Mouse (Mus musculus) spleen, postnatal 0 days (tissue): ENCODE data around the gene Vmn2r50. TPM values are rescaled to one million over a fixed set of nuclear protein-coding genes. Genes with fewer than 3 reads are reported as not detected.

Experiments
- polyA plus RNA-seq: library from polyadenylated mRNA; unstranded; fragments of >200 nt; fragmentation: Nextera tagmentation; extraction: Ambion mirVana; gene quantifications from 2 replicates; pipeline ENCODE4 v1.2.1, GENCODE M21; 2015

Vmn2r50 gene
- not detected in 2 replicates for polyA plus RNA-seq

GRCm38 (mm10) chr7:10053196-10053595 is at the start of gene Vmn2r50:
Vmn2r50 (minus strand) TSS chr7:10053296.

GRCm38 (mm10) chr7:9992157-9992556 is 60.9 kb downstream of the Vmn2r50 start, which contains the start of gene Vmn2r49:
Vmn2r49 (minus strand) TSS chr7:9992257.

Other genes with a start within 250 kb of the Vmn2r50 start
- gene Vmn2r47, start 212.0 kb downstream of the Vmn2r50 start, polyA plus RNA-seq: not detected in 2 replicates
- gene Vmn2r48, start 99.7 kb downstream of the Vmn2r50 start, polyA plus RNA-seq: not detected in 2 replicates
- gene Vmn2r49, start 61.0 kb downstream of the Vmn2r50 start, polyA plus RNA-seq: not detected in 2 replicates
- not detected in 2 replicates for gene Vmn2r51, start 52.4 kb upstream of the Vmn2r50 start, polyA plus RNA-seq
- gene Vmn2r52, start 123.3 kb upstream of the Vmn2r50 start, polyA plus RNA-seq: not detected in 2 replicates
- not detected in 2 replicates for gene Vmn1r66, start 224.7 kb upstream of the Vmn2r50 start, polyA plus RNA-seq